Mouse (Mus musculus) adrenal gland, adult 10 weeks (tissue): ENCODE results near the gene Sbk1. TPM values are rescaled to one million over a fixed set of nuclear protein-coding genes. Genes with fewer than 3 reads are reported as not detected.

Experiments used
- polyA plus RNA-seq: library from polyadenylated mRNA; stranded (reverse); fragments of 350-450 nt; fragmentation: Illumina TruSeq; extraction: RNeasy Lipid Tissue Mini Kit (QIAGEN cat#74804); gene quantifications from one replicate; pipeline ENCODE4 v1.2.3, GENCODE M21; 2014; ENCODE audit warnings: low read depth, low replicate concordance

Sbk1 gene
- 25.2 TPM for polyA plus RNA-seq

GRCm38 (mm10) chr7:126271712-126272683 is at the start of gene Sbk1:
Gene Sbk1, plus strand, starts transcription at chr7:126272619.

Other genes starting within 250 kb of the Sbk1 start
- gene Gsg1l, start 190.2 kb upstream of the Sbk1 start, polyA plus RNA-seq: 41.1 TPM
- gene Xpo6, start 72.1 kb upstream of the Sbk1 start, polyA plus RNA-seq: 72.1 TPM
- gene Lat, start 97.0 kb downstream of the Sbk1 start, polyA plus RNA-seq: not detected
- 2.4 TPM for gene Spns1, start 104.8 kb downstream of the Sbk1 start, polyA plus RNA-seq
- gene Nfatc2ip, start 124.1 kb downstream of the Sbk1 start, polyA plus RNA-seq: 7.6 TPM
- not detected for gene Cd19, start 142.3 kb downstream of the Sbk1 start, polyA plus RNA-seq
- gene Rabep2, start 156.1 kb downstream of the Sbk1 start, polyA plus RNA-seq: 0.47 TPM
- gene Atp2a1, start 190.5 kb downstream of the Sbk1 start, polyA plus RNA-seq: 5.9 TPM
- 1.3 TPM for gene Sh2b1, start 202.8 kb downstream of the Sbk1 start, polyA plus RNA-seq
- 8.8 TPM for gene Tufm, start 214.7 kb downstream of the Sbk1 start, polyA plus RNA-seq
- 23.1 TPM for gene Atxn2l, start 230.8 kb downstream of the Sbk1 start, polyA plus RNA-seq